Mouse (Mus musculus) testis, adult 2 months (tissue): ENCODE data around the gene Crb1.

Source experiments
- CTCF ChIP-seq: fragments of 200-500 bp; IDR thresholded peaks from 2 replicates; pipeline ENCODE4 v1.5.1; 2012; ENCODE audit warnings: low read depth, mild to moderate bottlenecking, inconsistent platforms, low read length, moderate library complexity; ENCODE audit not compliant: control insufficient read depth, insufficient read depth, insufficient replicate concordance
- POLR2A ChIP-seq: fragments of 200-500 bp; IDR thresholded peaks from 2 replicates; pipeline ENCODE4 v1.6.1; 2012; ENCODE audit warnings: low read depth, mild to moderate bottlenecking, inconsistent platforms, low read length, moderate library complexity; ENCODE audit not compliant: control insufficient read depth

- TF ChIP-seq CTCF (no peak), POLR2A (no peak)
Measured at GRCm38 (mm10) chr1:139194011-139194410, 182.9 kb downstream of the Crb1 start.
